Mouse (Mus musculus) layer of hippocampus, adult 9-11 months (tissue): ENCODE results near the gene Mllt11.

ENCODE experiments used
- DNase-seq: peaks from one replicate; pipeline ENCODE4 v3.0.0; 2022

The Mllt11 gene

DNA sequence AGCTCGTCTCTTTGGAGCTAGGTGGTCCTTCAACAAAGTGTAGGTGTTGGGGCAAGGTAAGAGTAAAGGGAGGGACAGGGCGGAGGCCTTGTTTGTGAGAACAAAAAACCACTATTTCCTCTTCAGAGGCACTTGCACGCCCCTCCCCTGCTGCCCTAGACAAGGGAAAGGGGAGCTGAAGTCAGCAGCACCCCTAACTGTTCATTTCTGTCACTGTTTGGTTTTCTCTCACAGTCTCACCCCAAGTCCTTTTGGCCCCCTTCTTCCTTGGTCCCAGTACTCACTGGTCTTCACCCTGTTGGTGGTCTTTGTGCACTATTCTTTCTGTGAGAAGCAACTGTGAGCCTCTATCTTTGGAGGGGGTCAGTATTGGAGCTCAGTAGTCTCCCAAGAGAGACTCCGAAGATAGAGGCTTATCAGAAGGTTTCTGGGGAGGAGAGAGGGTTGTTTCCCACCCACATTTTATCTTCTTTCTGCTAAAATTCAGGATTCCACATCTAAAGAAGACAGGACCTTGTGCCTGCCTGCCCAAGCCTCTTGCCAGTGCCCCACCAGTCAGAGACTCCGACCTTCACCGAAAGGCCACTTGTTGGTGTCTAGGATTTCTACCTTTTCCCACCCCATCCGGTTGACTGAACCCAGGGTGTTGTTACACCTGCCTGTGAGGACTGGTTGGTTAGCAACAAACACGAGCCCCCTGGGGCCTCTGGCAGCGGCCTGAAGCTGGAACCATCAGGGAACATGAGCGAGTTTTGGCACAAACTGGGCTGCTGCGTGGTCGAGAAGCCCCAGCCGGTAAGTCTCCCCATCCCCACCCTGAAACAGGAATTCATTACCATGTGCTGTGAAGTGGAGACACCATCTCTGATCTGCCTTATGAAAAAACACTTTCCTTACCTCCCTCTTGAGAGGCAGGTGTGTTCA lies at the start of gene Mllt11:
TSS of gene Mllt11 (minus strand) at position 874 of the 924 bp plus-strand sequence.
- DNase-seq, result no peak

GRCm38 (mm10) chr3:95281216-95282126 lies 49.5 kb upstream of the Mllt11 start, which contains the start of the genes Mindy1 and Prune1:
Gene Mindy1 (plus strand): TSS chr3:95281345.
Gene Prune1 (minus strand): TSS chr3:95282076.
- DNase-seq, result peak; percentile 99

DNA sequence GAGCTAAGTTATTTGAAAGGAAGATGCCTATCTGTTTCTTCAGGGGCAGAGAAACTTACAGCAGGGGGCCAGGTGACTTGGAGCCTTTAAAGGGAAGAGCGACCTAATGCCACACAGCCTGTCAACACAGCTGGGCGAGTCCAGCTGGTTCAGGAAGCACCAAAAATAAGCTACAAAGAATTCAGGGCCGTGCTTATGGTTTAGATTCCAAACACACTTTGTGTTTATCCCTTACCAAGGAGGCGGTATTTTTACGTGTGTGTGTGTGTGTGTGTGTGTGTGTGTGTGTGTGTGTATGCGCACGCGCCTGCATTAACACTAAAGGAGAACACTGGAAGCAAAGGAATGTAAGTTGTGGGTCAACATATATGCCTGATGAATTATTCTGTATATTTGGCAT lies 48.8 kb upstream of the Mllt11 start:
- DNase-seq, result no peak

DNA sequence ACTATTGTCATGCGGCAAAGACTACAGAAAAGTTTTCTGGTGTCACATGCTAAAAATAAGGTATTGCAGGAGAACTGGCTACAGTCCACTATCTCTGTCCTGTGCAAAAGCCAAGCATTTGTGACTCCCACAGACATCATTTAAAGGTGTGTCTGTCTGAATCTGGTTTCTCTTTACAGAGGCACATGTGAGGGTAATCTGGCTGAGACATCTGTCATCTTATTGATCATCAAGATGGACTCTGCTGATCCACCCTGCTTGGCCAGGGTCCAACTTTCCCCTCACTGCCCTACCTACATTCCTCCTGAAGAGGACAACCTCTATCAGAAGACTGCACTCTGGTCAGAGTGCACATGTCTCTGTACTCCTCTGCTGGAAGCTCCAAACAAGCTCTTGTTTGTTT lies 45.2 kb upstream of the Mllt11 start:
- DNase-seq, result no peak

GRCm38 (mm10) chr3:95276428-95276934 lies 44.5 kb upstream of the Mllt11 start:
- no peak for DNase-seq

DNA sequence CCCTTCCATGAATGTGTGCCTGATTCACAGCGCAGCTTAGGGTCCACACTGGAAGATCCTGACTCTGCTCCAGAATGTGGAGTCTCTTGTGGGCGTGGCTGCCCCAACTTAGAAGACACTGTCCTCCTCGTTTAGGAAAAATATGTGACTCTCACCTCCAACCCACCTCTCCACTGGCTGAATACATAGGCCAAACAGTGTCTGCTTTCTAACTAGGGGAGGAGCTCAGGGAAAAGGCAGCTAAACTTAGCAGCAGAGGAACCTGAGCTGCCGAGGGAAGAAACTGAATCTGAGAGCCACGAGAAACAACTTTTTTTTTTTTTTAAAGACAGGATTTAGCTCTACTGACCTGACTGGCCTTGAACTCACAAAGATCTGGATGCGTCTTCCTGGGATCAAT lies 43.2 kb upstream of the Mllt11 start:
- DNase-seq, result no peak

DNA sequence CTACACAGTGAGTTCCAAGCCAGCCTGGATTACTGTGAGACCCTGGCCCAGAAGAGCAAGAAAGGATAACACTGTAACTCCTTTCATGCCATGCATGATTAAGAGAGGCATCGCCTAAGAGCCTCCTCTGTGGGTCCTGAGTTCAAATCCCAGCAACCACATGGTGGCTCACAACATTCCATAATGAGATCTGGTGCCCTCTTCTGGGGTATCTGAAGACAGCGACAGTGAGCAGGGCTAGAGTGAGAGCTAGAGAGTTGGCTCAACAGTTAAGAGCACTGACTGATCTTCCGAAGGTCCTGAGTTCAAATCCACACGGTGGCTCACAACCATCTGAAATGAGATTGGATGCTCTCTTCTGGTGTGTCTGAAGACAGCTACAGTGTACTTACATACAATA lies 42.5 kb upstream of the Mllt11 start:
- no peak for DNase-seq

DNA sequence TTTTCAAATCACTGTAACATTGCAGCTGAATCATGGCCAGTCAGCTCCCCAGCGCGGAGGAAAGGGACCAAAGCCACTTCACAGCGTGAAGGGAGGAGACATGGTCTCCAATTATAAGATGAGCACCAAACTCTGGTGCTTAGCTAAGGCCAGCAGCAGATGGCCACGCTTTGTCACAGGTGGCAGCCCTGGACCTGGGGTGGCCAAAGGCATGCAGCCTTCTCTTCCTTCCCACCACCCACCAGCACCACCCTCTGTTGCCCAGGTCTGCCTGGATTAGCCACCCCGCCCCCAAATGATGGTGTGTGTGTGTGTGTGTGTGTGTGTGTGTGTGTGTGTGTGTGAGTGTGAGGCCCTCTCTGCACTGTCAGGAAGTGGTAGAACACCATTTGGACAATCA lies 41.5 kb upstream of the Mllt11 start:
- DNase-seq, result no peak

GRCm38 (mm10) chr3:95270766-95271364 lies 38.9 kb upstream of the Mllt11 start:
- DNase-seq, result no peak

DNA sequence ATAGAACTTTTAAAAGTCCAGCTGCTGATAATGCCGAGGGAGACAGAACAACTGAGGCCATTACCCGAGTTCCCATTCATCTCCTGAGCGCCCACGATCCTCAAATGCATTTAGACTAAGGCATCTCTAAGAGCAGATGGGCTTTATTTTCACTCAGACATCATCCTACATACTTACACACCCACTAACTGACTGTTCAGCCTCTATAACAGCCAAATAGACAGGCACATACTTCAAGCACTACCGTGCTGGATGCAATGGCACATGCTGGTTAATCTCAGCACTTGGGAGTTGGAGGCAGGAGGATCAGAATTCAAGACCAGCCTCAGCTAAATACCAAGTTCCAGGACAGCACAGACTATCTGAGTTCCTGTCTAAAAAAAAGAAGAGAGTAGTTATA lies 37.8 kb upstream of the Mllt11 start:
- peak; percentile 51 for DNase-seq

DNA sequence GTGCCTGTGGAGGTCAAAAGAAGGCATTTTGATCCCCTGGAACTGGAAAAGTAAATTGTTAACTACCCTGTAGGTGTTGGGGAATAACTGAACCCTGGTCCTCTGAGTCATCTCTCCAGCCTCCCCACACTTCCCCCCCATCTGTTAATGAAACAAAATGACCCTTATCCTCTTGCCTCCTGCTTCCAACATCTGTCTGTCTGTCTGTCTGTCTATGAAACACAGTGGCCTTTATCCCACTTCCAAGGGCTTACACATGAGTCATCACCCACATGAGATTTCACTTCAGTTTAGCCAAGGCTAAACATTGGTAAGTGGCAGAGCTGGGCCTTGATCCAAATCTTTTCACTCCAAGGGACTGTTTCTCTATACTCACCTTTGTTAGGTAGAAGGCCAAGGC lies 35.9 kb upstream of the Mllt11 start:
- no peak for DNase-seq

- no peak for DNase-seq
These were observed 34.1 kb upstream of the Mllt11 start for GRCm38 (mm10) chr3:95266052-95266451.

- no peak for DNase-seq
These were observed 32.8 kb upstream of the Mllt11 start for GRCm38 (mm10) chr3:95264724-95265123.

DNA sequence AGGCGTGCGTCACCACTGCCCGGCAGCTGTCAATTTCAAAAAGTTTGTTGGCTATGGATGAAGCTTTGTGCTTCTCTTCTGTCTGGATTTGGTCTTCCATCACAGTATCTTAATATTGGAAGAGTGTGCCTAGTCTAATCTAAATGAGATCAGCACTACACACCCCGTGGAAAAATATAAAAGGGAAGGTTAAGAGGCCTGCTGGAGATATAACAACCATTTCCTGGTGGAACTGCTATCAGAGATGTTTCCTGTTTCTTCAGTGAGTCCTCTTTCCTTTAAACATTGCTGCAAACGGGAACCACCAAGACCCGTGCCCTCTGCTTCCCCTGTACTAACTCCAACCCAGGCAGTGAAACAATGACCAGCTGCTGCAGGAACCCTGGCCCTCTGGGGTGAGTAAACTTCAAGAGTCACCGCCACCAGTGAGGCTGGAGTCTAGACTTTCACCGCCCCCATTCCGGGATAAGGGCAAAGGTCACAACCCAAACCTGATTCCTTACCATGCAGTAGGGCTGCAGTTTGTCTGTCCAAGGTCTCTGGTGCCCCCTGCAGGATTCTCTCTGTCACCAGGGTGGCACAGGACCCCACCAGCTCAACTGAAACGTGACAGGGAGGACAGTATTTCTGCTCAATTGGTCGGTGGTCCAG lies 31.2 kb upstream of the Mllt11 start:
- peak; percentile 57 for DNase-seq

DNA sequence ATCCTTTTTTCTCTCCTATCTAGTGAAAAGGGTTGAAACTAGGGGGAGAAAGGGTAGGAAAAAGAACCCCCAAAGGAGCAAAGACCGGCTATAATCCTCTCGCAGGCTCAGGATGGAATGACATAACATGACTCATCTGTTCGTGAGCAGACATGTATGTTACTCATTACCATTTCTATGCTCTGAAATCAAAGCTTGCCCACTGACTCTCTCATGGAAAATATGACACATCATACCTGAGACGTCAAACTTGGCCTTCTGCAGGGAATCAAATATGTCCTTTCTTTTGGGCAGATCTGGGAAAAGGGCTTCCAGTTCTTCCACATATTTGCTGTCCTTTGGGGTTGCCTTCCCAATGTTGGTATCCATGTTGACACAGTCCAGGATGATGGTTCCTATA lies 30.0 kb upstream of the Mllt11 start:
- no peak for DNase-seq

- no peak for DNase-seq
These were observed 25.0 kb upstream of the Mllt11 start for GRCm38 (mm10) chr3:95256931-95257330.

DNA sequence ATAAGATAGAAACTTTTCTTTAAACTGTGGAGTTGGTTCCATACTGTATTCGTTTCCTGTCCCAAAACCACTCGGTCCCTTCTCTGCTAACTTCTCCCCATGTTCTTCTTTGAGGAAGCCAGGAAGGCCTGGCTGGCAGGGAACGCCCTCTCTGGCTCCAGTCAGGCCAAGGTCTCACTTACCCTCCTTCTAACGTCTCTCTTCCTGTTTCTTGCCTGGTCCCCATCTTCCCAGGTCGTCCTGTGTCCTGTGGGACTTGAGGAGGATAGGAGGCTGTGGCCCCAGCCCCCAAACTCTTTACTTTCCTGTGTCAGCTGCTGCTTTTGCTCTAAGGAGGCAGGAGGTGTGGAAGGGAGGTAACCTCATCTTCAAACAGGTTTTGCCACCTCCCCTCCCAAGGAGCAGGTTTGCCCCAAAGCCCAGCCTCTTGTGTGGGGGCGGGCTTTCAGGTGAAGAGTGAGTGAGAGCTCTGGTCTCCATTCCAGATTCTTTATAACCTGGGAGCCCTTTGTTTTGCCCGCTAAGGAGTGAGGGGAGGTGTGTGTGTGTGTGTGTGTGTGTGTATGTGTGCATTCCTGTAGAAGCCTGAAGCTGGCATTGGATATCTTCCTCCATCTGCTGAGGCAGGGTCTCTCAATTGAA lies 18.9 kb upstream of the Mllt11 start, which contains the start of gene Bnipl:
TSS of gene Bnipl (minus strand) at position 411 of the 642 bp plus-strand sequence.
- DNase-seq, result no peak

DNA sequence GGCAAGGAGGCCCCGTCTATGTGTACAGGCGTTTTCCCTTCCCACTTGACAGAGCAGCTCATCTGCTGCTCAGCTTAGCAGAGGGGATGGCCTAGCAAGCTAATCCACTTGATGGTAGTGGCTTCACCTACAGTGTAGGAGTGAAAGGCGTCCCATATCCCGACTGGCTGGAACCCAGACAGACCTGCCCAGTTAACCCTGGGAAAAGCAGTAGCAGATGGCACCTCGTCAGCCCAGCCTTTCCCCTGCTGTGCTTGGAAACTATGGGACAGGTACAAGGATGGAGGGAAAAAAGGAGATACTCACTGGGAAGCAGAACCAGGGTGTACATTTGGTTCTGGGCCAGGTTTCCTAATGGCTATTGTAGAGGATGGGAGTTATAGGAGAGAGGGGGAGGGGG lies 18.4 kb upstream of the Mllt11 start:
- DNase-seq, result no peak

GRCm38 (mm10) chr3:95247660-95248336 lies 15.8 kb upstream of the Mllt11 start:
- no peak for DNase-seq

DNA sequence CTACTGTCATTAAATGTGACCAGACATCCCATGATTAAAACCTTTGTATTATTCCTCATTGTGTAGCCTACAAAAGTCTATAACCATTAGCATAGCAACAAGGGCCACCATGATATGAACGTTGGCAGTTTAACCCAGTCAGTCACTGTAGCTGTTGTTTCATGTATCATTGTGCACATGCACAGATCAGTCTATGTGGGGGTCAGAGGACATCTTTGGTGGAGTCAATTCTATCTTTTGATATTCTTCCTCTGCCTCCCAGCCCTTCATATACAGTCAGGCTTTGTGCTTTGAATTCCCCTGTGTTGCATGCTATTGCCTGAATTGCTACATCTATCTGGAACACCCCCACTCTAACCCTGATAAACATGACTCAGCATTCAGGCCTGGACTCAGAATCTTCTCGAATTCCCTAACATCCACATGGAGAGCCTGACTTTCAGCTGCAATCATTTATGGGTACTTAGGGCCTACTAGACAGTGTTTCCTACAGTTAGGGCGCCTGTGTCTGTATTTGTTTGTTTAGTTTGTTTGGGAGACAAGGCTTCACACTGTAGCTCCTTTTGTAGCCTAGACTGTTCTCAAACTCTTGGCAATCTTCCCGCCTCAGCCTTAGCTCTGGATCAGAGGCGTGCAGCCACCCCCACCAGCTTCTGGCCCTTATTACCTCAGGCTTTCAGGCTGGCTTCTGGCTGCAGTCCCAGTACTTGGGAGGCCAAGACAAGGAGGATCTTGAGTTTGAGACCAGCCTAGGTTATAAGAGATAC lies 14.7 kb upstream of the Mllt11 start:
- DNase-seq, result peak; percentile 71
